Mouse (Mus musculus): ENCODE results near the gene Apaf1. TPM values are rescaled to one million over a fixed set of nuclear protein-coding genes. Genes with fewer than 3 reads are reported as not detected.
A peak's percentile ranks its signal among the peaks of the same experiment; 100 is the strongest.

Apaf1 gene
- polyA plus RNA-seq, 1 experiment from 2014 or later, result 22.2 TPM

- peak overlapping the region; percentile 96 for H3K4me2 ChIP-seq (replicated peaks)
- peak overlapping the region; percentile 100 for H3K4me3 ChIP-seq (replicated peaks; ENCODE audit: low read length)
- H3K9ac ChIP-seq, result peak overlapping the region; percentile 100
- no peak overlapping the region for H3K27ac ChIP-seq
- no peaks in the 10 kb centered on the region for H3K9me3 ChIP-seq (ENCODE audit: control insufficient read depth, low read length)
- ATAC-seq (ENCODE audit: low FRiP score) (no peak), DNase-seq (ENCODE audit: low spot score) (no peak)
- peaks cover 15% of the 10 kb centered on the region for H3K4me1 ChIP-seq (replicated peaks; ENCODE audit: control insufficient read depth, insufficient read depth, low read length)
- H3K36me3 ChIP-seq (replicated peaks; ENCODE audit: control insufficient read depth, insufficient read depth), result peaks cover 43% of the 10 kb centered on the region
- 36% methylated on average over 6 of the region's 6 CpGs for WGBS
- H3K27me3 ChIP-seq (ENCODE audit: control insufficient read depth, insufficient read depth, low read length), result no peaks in the 10 kb centered on the region
These were observed 40.1 kb upstream of the Apaf1 start for GRCm38 (mm10) chr10:91122646-91123045.

GRCm38 (mm10) chr10:91116958-91117357 is 34.4 kb upstream of the Apaf1 start:
- Histone ChIP-seq H3K9ac (no peak overlapping the region), H3K27me3 (ENCODE audit: control insufficient read depth, insufficient read depth, low read length) (no peaks in the 10 kb centered on the region), H3K36me3 (replicated peaks; ENCODE audit: control insufficient read depth, insufficient read depth) (peaks cover 93% of the 10 kb centered on the region), H3K4me1 (replicated peaks; ENCODE audit: control insufficient read depth, insufficient read depth, low read length) (peaks cover 5% of the 10 kb centered on the region), H3K27ac (no peak overlapping the region), H3K4me2 (replicated peaks) (no peak overlapping the region), H3K9me3 (ENCODE audit: control insufficient read depth, low read length) (peaks cover 10% of the 10 kb centered on the region; the same call in 1 of the 2 replicates), H3K4me3 (replicated peaks; ENCODE audit: low read length) (no peak overlapping the region)
- no peak for DNase-seq (ENCODE audit: low spot score)
- WGBS, result 96% methylated on average over 12 of the region's 12 CpGs
- ATAC-seq (ENCODE audit: low FRiP score), result no peak

- H3K36me3 ChIP-seq (replicated peaks; ENCODE audit: control insufficient read depth, insufficient read depth), result peaks cover 27% of the 10 kb centered on the region
- H3K9me3 ChIP-seq (ENCODE audit: control insufficient read depth, low read length), result peaks cover 10% of the 10 kb centered on the region; the same call in 1 of the 2 replicates
- H3K4me2 ChIP-seq (replicated peaks), result no peak overlapping the region
- no peak overlapping the region for H3K4me3 ChIP-seq (replicated peaks; ENCODE audit: low read length)
- 80% methylated on average over 4 of the region's 4 CpGs for WGBS
- no peaks in the 10 kb centered on the region for H3K27me3 ChIP-seq (ENCODE audit: control insufficient read depth, insufficient read depth, low read length)
- H3K27ac ChIP-seq, result no peak overlapping the region
- H3K4me1 ChIP-seq (replicated peaks; ENCODE audit: control insufficient read depth, insufficient read depth, low read length), result no peaks in the 10 kb centered on the region
- no peak for DNase-seq (ENCODE audit: low spot score)
- no peak for ATAC-seq (ENCODE audit: low FRiP score)
- no peak overlapping the region for H3K9ac ChIP-seq
These were observed 27.3 kb upstream of the Apaf1 start for GRCm38 (mm10) chr10:91109841-91110240.

GRCm38 (mm10) chr10:91105981-91106380 is 23.4 kb upstream of the Apaf1 start:
- H3K4me3 ChIP-seq (replicated peaks; ENCODE audit: low read length), result no peak overlapping the region
- no peaks in the 10 kb centered on the region for H3K9me3 ChIP-seq (ENCODE audit: control insufficient read depth, low read length)
- H3K4me2 ChIP-seq (replicated peaks), result no peak overlapping the region
- H3K36me3 ChIP-seq (replicated peaks; ENCODE audit: control insufficient read depth, insufficient read depth), result peaks cover 6% of the 10 kb centered on the region
- no peak overlapping the region for H3K27ac ChIP-seq
- no peaks in the 10 kb centered on the region for H3K27me3 ChIP-seq (ENCODE audit: control insufficient read depth, insufficient read depth, low read length)
- WGBS, result 93% methylated on average over 3 of the region's 3 CpGs
- no peak for ATAC-seq (ENCODE audit: low FRiP score)
- H3K4me1 ChIP-seq (replicated peaks; ENCODE audit: control insufficient read depth, insufficient read depth, low read length), result no peaks in the 10 kb centered on the region
- no peak overlapping the region for H3K9ac ChIP-seq
- no peak for DNase-seq (ENCODE audit: low spot score)

GRCm38 (mm10) chr10:91102799-91103590 is 20.4 kb upstream of the Apaf1 start:
- 92% methylated on average over 14 of the region's 14 CpGs for WGBS
- no peaks in the 10 kb centered on the region for H3K4me1 ChIP-seq (replicated peaks; ENCODE audit: control insufficient read depth, insufficient read depth, low read length)
- DNase-seq (ENCODE audit: low spot score) (no peak), ATAC-seq (ENCODE audit: low FRiP score) (no peak)
- H3K27ac ChIP-seq, result no peak overlapping the region
- H3K4me2 ChIP-seq (replicated peaks), result no peak overlapping the region
- H3K9me3 ChIP-seq (ENCODE audit: control insufficient read depth, low read length), result no peaks in the 10 kb centered on the region
- no peaks in the 10 kb centered on the region for H3K27me3 ChIP-seq (ENCODE audit: control insufficient read depth, insufficient read depth, low read length)
- no peak overlapping the region for H3K4me3 ChIP-seq (replicated peaks; ENCODE audit: low read length)
- H3K36me3 ChIP-seq (replicated peaks; ENCODE audit: control insufficient read depth, insufficient read depth), result peaks cover 6% of the 10 kb centered on the region
- H3K9ac ChIP-seq, result no peak overlapping the region

GRCm38 (mm10) chr10:91101936-91102335 is 19.4 kb upstream of the Apaf1 start:
- no peaks in the 10 kb centered on the region for H3K27me3 ChIP-seq (ENCODE audit: control insufficient read depth, insufficient read depth, low read length)
- H3K9ac ChIP-seq, result no peak overlapping the region
- 95% methylated on average over 25 of the region's 25 CpGs for WGBS

GRCm38 (mm10) chr10:91100101-91100500 is 17.5 kb upstream of the Apaf1 start:
- H3K4me1 ChIP-seq (replicated peaks; ENCODE audit: control insufficient read depth, insufficient read depth, low read length), result no peaks in the 10 kb centered on the region
- H3K4me3 ChIP-seq (replicated peaks; ENCODE audit: low read length), result no peak overlapping the region
- no peak for ATAC-seq (ENCODE audit: low FRiP score)
- H3K36me3 ChIP-seq (replicated peaks; ENCODE audit: control insufficient read depth, insufficient read depth), result peaks cover 12% of the 10 kb centered on the region
- H3K9me3 ChIP-seq (ENCODE audit: control insufficient read depth, low read length), result no peaks in the 10 kb centered on the region
- no peak for DNase-seq (ENCODE audit: low spot score)
- H3K27me3 ChIP-seq (ENCODE audit: control insufficient read depth, insufficient read depth, low read length), result no peaks in the 10 kb centered on the region
- H3K9ac ChIP-seq, result no peak overlapping the region
- WGBS, result 86% methylated on average over 1 of the region's 1 CpGs
- no peak overlapping the region for H3K4me2 ChIP-seq (replicated peaks)
- H3K27ac ChIP-seq, result no peak overlapping the region

More at GRCm38 (mm10) chr10:91101936-91102335, 19.4 kb upstream of the Apaf1 start:
- no peak overlapping the region for H3K27ac ChIP-seq
- H3K4me3 ChIP-seq (replicated peaks; ENCODE audit: low read length), result no peak overlapping the region
- H3K4me1 ChIP-seq (replicated peaks; ENCODE audit: control insufficient read depth, insufficient read depth, low read length), result no peaks in the 10 kb centered on the region
- peaks cover 6% of the 10 kb centered on the region for H3K36me3 ChIP-seq (replicated peaks; ENCODE audit: control insufficient read depth, insufficient read depth)
- ATAC-seq (ENCODE audit: low FRiP score), result no peak
- no peak overlapping the region for H3K4me2 ChIP-seq (replicated peaks)
- no peaks in the 10 kb centered on the region for H3K9me3 ChIP-seq (ENCODE audit: control insufficient read depth, low read length)
- no peak for DNase-seq (ENCODE audit: low spot score)

GRCm38 (mm10) chr10:91098056-91098455 is 15.5 kb upstream of the Apaf1 start:
- no peaks in the 10 kb centered on the region for H3K4me1 ChIP-seq (replicated peaks; ENCODE audit: control insufficient read depth, insufficient read depth, low read length)
- no peak overlapping the region for H3K4me2 ChIP-seq (replicated peaks)
- no peaks in the 10 kb centered on the region for H3K9me3 ChIP-seq (ENCODE audit: control insufficient read depth, low read length)
- H3K4me3 ChIP-seq (replicated peaks; ENCODE audit: low read length), result no peak overlapping the region
- no peak overlapping the region for H3K9ac ChIP-seq
- no peak overlapping the region for H3K27ac ChIP-seq
- H3K27me3 ChIP-seq (ENCODE audit: control insufficient read depth, insufficient read depth, low read length), result no peaks in the 10 kb centered on the region
- H3K36me3 ChIP-seq (replicated peaks; ENCODE audit: control insufficient read depth, insufficient read depth), result peaks cover 12% of the 10 kb centered on the region
- ATAC-seq (ENCODE audit: low FRiP score) (no peak), DNase-seq (ENCODE audit: low spot score) (no peak)
- 93% methylated on average over 8 of the region's 8 CpGs for WGBS

- DNase-seq (ENCODE audit: low spot score) (no peak), ATAC-seq (ENCODE audit: low FRiP score) (no peak)
- Histone ChIP-seq H3K36me3 (replicated peaks; ENCODE audit: control insufficient read depth, insufficient read depth) (peaks cover 7% of the 10 kb centered on the region; the same call in 1 of the 2 replicates), H3K9me3 (ENCODE audit: control insufficient read depth, low read length) (no peaks in the 10 kb centered on the region), H3K4me3 (replicated peaks; ENCODE audit: low read length) (no peak overlapping the region), H3K27me3 (ENCODE audit: control insufficient read depth, insufficient read depth, low read length) (no peaks in the 10 kb centered on the region), H3K4me2 (replicated peaks) (no peak overlapping the region), H3K4me1 (replicated peaks; ENCODE audit: control insufficient read depth, insufficient read depth, low read length) (no peaks in the 10 kb centered on the region), H3K27ac (no peak overlapping the region), H3K9ac (no peak overlapping the region)
- 90% methylated on average over 15 of the region's 15 CpGs for WGBS
These were observed 11.9 kb upstream of the Apaf1 start for GRCm38 (mm10) chr10:91094251-91095104.
